Mouse (Mus musculus): ENCODE data around the gene Klhl18. TPM values are rescaled to one million over a fixed set of nuclear protein-coding genes. Genes with fewer than 3 reads are reported as not detected.

The Klhl18 gene
- 30.6 and 32.1 TPM in 2 replicates for total RNA-seq (2014; rRNA removed)
- 16.1 and 19.0 TPM in 2 replicates for polyA plus RNA-seq (2015; fragmentation: Nextera tagmentation; extraction: Ambion mirVana)

DNA sequence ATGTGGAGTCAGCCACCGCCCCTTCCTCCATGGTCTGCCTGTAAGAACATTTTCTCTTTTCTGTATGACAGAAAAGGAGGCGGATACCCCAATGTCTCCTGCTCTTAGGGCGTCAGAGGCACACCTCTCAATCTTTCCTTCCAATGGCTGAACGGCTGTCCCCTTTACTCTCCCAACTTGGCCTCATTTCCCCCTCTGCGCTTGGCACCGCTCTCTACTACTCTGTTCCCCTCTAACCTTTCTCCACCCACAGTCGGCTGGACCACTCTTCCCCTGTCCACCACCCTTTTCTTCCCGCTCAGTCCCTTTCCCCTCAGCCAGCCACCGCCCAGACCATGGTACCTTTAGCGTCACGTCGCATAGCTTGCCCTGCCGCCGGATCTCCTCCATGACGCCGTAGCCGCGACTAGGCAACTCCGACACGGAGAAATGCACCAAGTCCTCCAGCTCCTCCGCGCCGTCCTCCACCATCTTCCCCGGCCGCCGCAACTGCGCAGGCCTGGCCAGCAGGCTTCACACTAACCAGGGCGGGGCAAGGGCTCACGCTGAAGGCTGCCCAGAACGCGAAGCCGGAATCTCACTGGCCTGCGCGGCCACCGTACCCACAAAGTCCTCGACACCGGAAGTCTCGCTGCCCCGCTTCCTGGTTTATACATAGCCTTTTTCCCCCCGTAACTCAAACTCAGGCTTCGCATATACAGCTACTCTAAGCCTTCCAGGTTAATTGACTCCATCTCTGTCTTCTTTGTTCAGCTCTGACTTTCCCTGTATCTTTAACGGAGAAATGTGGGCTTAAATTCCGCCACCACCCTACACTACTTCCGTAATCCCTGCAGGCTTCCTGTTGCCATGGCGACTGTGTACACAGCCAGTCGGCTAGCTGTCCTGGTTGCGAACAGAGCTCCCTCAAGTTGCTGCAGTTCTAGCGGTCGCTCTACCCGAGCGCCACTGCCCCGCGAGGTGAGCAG is at the start of gene Klhl18, which contains the start of gene Kif9:
Gene Klhl18, minus strand, starts transcription at position 571 of the 968 bp plus-strand sequence.
Gene Kif9, plus strand, starts transcription at position 835 of the 968 bp plus-strand sequence.
- Histone ChIP-seq H3K9me3 (ENCODE audit: low read length) (no peaks in the 10 kb centered on the region), H3K4me2 (ENCODE audit: low read depth, low read length) (peak within 1 kb of the TSS; percentile 73), H3K36me3 (ENCODE audit: insufficient read depth, low read length) (no peaks in the 10 kb centered on the region), H3K4me1 (ENCODE audit: insufficient read depth, low read length) (peaks cover 4% of the 10 kb centered on the region; the same call in 1 of the 2 replicates), H3K9ac (replicated peaks; ENCODE audit: low read length) (peak within 1 kb of the TSS; percentile 80), H3K27ac (peak within 1 kb of the TSS; percentile 93), H3K4me3 (ENCODE audit: low read length) (peak within 1 kb of the TSS; percentile 77), H3K27me3 (ENCODE audit: insufficient read depth, low read length) (no peaks in the 10 kb centered on the region)
- DNase-seq (ENCODE audit: low spot score) (peak; percentile 98), ATAC-seq (peak; percentile 99)
- TF ChIP-seq CTCF (IDR thresholded peaks at IDR 0.05; ENCODE audit: low read depth): peak; percentile 27; the same call in 1 of the 2 replicates
- under 1% methylated on average over 53 of the region's 53 CpGs for WGBS

DNA sequence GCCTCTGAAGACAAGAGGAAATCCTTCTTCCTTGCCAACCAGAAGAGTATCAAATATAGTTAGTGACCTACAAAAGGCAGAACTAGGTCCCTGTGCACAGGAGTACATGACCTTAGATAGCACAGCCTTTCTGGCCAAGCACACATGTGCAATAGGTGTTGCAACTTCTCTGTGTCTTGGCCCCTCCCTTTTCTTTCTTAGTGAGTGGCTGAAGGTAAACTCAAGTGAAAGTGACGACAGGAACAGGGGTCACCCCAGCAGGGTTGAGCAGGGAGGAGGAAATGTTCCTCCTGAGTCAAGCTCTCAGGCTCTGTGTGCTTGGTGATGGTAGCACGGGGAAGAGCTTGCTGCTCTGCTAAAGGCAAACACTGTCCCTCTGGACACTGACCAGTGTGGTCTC is 49.2 kb upstream of the Klhl18 start:
- 54% methylated on average over 2 of the region's 2 CpGs for WGBS
- Histone ChIP-seq H3K4me1 (ENCODE audit: insufficient read depth, low read length) (no peaks in the 10 kb centered on the region), H3K27ac (no peak overlapping the region), H3K9ac (replicated peaks; ENCODE audit: low read length) (no peak overlapping the region), H3K4me3 (ENCODE audit: low read length) (no peak overlapping the region), H3K27me3 (ENCODE audit: insufficient read depth, low read length) (no peaks in the 10 kb centered on the region), H3K36me3 (ENCODE audit: insufficient read depth, low read length) (no peaks in the 10 kb centered on the region), H3K9me3 (ENCODE audit: low read length) (no peaks in the 10 kb centered on the region), H3K4me2 (ENCODE audit: low read depth, low read length) (no peak overlapping the region)
- TF ChIP-seq CTCF (IDR thresholded peaks at IDR 0.05; ENCODE audit: low read depth): no peak
- DNase-seq (ENCODE audit: low spot score) (no peak), ATAC-seq (no peak)

DNA sequence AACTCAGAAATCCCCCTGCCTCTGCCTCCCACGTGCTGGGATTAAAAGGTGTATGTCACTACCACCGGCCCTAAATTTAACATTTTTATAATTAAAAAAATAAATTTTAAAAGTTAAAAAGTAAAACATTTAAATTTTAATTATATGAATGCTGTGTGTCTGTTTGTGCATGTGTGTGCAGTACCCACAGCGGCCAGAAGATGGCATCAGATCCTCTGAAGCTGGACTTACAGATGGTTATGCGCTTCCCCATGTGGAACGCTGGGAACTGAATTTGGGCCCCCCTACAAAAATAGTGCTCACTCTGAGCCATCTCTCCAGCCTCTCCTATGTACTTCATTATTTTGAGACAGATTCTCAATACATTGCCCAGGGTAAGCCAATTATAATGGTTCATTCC is 14.4 kb upstream of the Klhl18 start:
- DNase-seq (ENCODE audit: low spot score) (no peak), ATAC-seq (no peak)
- Histone ChIP-seq H3K27me3 (ENCODE audit: insufficient read depth, low read length) (no peaks in the 10 kb centered on the region), H3K9ac (replicated peaks; ENCODE audit: low read length) (no peak overlapping the region), H3K9me3 (ENCODE audit: low read length) (peaks cover 3% of the 10 kb centered on the region; the same call in 1 of the 2 replicates), H3K4me1 (ENCODE audit: insufficient read depth, low read length) (no peaks in the 10 kb centered on the region), H3K4me2 (ENCODE audit: low read depth, low read length) (no peak overlapping the region), H3K4me3 (ENCODE audit: low read length) (no peak overlapping the region), H3K36me3 (ENCODE audit: insufficient read depth, low read length) (no peaks in the 10 kb centered on the region), H3K27ac (no peak overlapping the region)
- WGBS: 61% methylated on average over 5 of the region's 5 CpGs
- peak; percentile 41 for TF ChIP-seq CTCF (IDR thresholded peaks at IDR 0.05; ENCODE audit: low read depth)

DNA sequence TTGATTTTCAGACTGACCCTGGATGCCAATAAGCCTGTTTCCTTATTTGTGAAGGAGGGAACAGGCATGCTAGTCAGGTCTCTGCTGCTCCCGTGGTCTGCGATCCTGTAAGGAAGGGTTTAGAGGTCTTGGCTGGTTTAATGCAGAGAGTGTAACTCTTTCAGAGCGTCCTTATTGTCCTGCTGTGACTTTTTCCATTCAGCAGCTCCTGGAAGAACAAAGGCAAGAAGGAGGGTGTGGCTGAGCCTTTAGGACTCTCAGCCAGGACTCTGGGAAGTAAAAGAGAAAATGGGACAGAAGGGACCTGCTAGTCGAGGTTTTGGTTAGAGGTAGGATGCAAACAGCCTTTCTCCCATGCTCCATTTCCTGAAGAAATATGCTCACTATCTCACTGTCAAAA is 12.3 kb upstream of the Klhl18 start:
- Histone ChIP-seq H3K36me3 (ENCODE audit: insufficient read depth, low read length) (no peaks in the 10 kb centered on the region), H3K27me3 (ENCODE audit: insufficient read depth, low read length) (no peaks in the 10 kb centered on the region), H3K9ac (replicated peaks; ENCODE audit: low read length) (no peak overlapping the region), H3K4me2 (ENCODE audit: low read depth, low read length) (no peak overlapping the region), H3K4me1 (ENCODE audit: insufficient read depth, low read length) (no peaks in the 10 kb centered on the region), H3K4me3 (ENCODE audit: low read length) (no peak overlapping the region), H3K27ac (no peak overlapping the region), H3K9me3 (ENCODE audit: low read length) (peaks cover 3% of the 10 kb centered on the region; the same call in 1 of the 2 replicates)
- DNase-seq (ENCODE audit: low spot score) (no peak), ATAC-seq (no peak)
- no peak for TF ChIP-seq CTCF (IDR thresholded peaks at IDR 0.05; ENCODE audit: low read depth)
- 14% methylated on average over 4 of the region's 4 CpGs for WGBS

DNA sequence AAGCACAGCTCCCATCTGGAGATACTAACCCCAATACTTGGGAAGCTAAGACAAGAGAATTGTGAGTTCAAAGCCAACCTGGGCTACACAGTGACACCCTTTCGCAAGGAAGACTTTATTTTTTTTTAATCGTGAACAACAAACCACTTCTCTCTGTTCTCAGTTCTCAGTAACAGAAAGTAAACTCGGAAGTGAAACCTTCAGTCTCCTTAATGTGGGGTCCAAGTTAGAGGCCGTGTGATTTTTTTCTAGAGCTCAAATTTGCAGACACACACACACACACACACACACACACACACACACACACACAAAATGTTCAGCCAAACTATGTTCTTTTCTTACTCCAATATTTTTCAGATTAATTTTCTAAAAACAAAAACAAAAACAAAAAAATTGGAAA is 2.1 kb upstream of the Klhl18 start:
- no peak for TF ChIP-seq CTCF (IDR thresholded peaks at IDR 0.05; ENCODE audit: low read depth)
- DNase-seq (ENCODE audit: low spot score) (no peak), ATAC-seq (no peak)
- Histone ChIP-seq H3K9ac (replicated peaks; ENCODE audit: low read length) (no peak overlapping the region), H3K4me2 (ENCODE audit: low read depth, low read length) (no peak overlapping the region), H3K36me3 (ENCODE audit: insufficient read depth, low read length) (no peaks in the 10 kb centered on the region), H3K4me1 (ENCODE audit: insufficient read depth, low read length) (peaks cover 4% of the 10 kb centered on the region; the same call in 1 of the 2 replicates), H3K27ac (no peak overlapping the region), H3K27me3 (ENCODE audit: insufficient read depth, low read length) (no peaks in the 10 kb centered on the region), H3K4me3 (ENCODE audit: low read length) (no peak overlapping the region), H3K9me3 (ENCODE audit: low read length) (no peaks in the 10 kb centered on the region)
- WGBS: 79% methylated on average over 4 of the region's 4 CpGs

DNA sequence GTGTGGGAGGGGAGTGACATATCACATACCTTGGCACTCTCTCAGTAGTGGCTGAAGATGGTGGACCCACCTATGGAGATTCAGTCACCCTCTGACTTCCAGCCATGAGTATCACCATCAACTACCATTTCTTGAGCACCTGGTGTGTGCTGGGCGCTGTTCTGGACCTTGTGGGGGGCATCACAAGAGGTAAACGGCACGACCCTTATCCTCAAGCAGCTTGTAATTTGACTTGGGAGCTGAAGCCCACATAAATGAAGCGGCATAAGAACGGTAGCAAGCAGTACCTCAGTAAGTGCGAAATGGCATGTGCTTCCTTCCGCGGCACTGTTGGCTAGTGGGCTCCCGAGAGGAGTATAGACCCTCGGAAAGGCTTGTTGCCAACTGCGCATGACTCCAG is 1.5 kb upstream of the Klhl18 start:
- TF ChIP-seq CTCF (IDR thresholded peaks at IDR 0.05; ENCODE audit: low read depth): no peak
- Histone ChIP-seq H3K27ac (no peak overlapping the region), H3K9me3 (ENCODE audit: low read length) (no peaks in the 10 kb centered on the region), H3K4me2 (ENCODE audit: low read depth, low read length) (no peak overlapping the region), H3K4me3 (ENCODE audit: low read length) (no peak overlapping the region), H3K9ac (replicated peaks; ENCODE audit: low read length) (no peak overlapping the region), H3K4me1 (ENCODE audit: insufficient read depth, low read length) (peaks cover 4% of the 10 kb centered on the region; the same call in 1 of the 2 replicates), H3K36me3 (ENCODE audit: insufficient read depth, low read length) (no peaks in the 10 kb centered on the region), H3K27me3 (ENCODE audit: insufficient read depth, low read length) (no peaks in the 10 kb centered on the region)
- DNase-seq (ENCODE audit: low spot score) (no peak), ATAC-seq (no peak)
- WGBS: 61% methylated on average over 11 of the region's 11 CpGs

All from hindbrain, postnatal 0 days (tissue).